Mouse (Mus musculus) gastrocnemius, postnatal 14 days (tissue): ENCODE measurements around the gene Zfand3. TPM values are rescaled to one million over a fixed set of nuclear protein-coding genes. Genes with fewer than 3 reads are reported as not detected.

Source experiments
- total RNA-seq, 2 experiments: library from RNA; stranded (reverse); gene quantifications; 2 replicates each; pipeline ENCODE4 v1.2.3; 2021

Zfand3 gene
- total RNA-seq, 2 experiments from 2014 or later: 85.6 to 105 TPM

Other genes with a start within 250 kb of the Zfand3 start
- 10 to 100 TPM; 50.6 to 51.2 TPM for gene Mdga1, start 34.6 kb upstream of the Zfand3 start, total RNA-seq